Mouse (Mus musculus) adrenal gland, postnatal 14 days (tissue): Measurements from ENCODE around the gene 2310022A10Rik. TPM values are rescaled to one million over a fixed set of nuclear protein-coding genes. Genes with fewer than 3 reads are reported as not detected.

Experiments used
- DNase-seq: peaks from one replicate; pipeline ENCODE4 v3.0.0; 2021; ENCODE audit warnings: mixed read lengths
- total RNA-seq: library from RNA; stranded (reverse); gene quantifications from 2 replicates; pipeline ENCODE4 v1.2.3, GENCODE M21; 2021

2310022A10Rik gene
- total RNA-seq, 1 experiment from 2014 or later, result 13.6 TPM

- DNase-seq, result no peak
Measured at GRCm38 (mm10) chr7:27540935-27541334, 12.1 kb upstream of the 2310022A10Rik start.

- DNase-seq, result peak; percentile 72
Measured at GRCm38 (mm10) chr7:27541431-27541830, 11.6 kb upstream of the 2310022A10Rik start.

GRCm38 (mm10) chr7:27541922-27542321, 11.1 kb upstream of the 2310022A10Rik start:
- DNase-seq, result no peak

GRCm38 (mm10) chr7:27542392-27543033, 10.5 kb upstream of the 2310022A10Rik start:
- DNase-seq, result peak; percentile 90

GRCm38 (mm10) chr7:27543065-27543464, 10.0 kb upstream of the 2310022A10Rik start:
- DNase-seq, result no peak

- no peak for DNase-seq
Measured at GRCm38 (mm10) chr7:27543851-27544250, 9.2 kb upstream of the 2310022A10Rik start.

- no peak for DNase-seq
Measured at GRCm38 (mm10) chr7:27544675-27545370, 8.2 kb upstream of the 2310022A10Rik start.

GRCm38 (mm10) chr7:27549597-27549996, 3.4 kb upstream of the 2310022A10Rik start:
- no peak for DNase-seq

GRCm38 (mm10) chr7:27552070-27552469, 963 bp upstream of the 2310022A10Rik start:
- no peak for DNase-seq

- DNase-seq, result no peak
Measured at GRCm38 (mm10) chr7:27560291-27560887, 7.4 kb downstream of the 2310022A10Rik start.

GRCm38 (mm10) chr7:27560978-27561377, 7.9 kb downstream of the 2310022A10Rik start:
- no peak for DNase-seq

- DNase-seq, result no peak
Measured at GRCm38 (mm10) chr7:27569580-27570224, 16.7 kb downstream of the 2310022A10Rik start.

- no peak for DNase-seq
Measured at GRCm38 (mm10) chr7:27572133-27572532, 19.1 kb downstream of the 2310022A10Rik start.

GRCm38 (mm10) chr7:27574124-27574880, 21.3 kb downstream of the 2310022A10Rik start:
- DNase-seq, result peak; percentile 47

GRCm38 (mm10) chr7:27576914-27577313, 23.9 kb downstream of the 2310022A10Rik start:
- DNase-seq, result peak; percentile 87

- no peak for DNase-seq
Measured at GRCm38 (mm10) chr7:27577589-27577988, 24.6 kb downstream of the 2310022A10Rik start.

- DNase-seq, result no peak
Measured at GRCm38 (mm10) chr7:27578465-27578864, 25.4 kb downstream of the 2310022A10Rik start.

GRCm38 (mm10) chr7:27580380-27581174, 27.5 kb downstream of the 2310022A10Rik start:
- peak; percentile 77 for DNase-seq

GRCm38 (mm10) chr7:27586861-27587260, 33.8 kb downstream of the 2310022A10Rik start:
- no peak for DNase-seq

- no peak for DNase-seq
Measured at GRCm38 (mm10) chr7:27587741-27588140, 34.7 kb downstream of the 2310022A10Rik start.

- DNase-seq, result no peak
Measured at GRCm38 (mm10) chr7:27590088-27590487, 37.1 kb downstream of the 2310022A10Rik start.
